Mouse (Mus musculus) midbrain, embryonic 11.5 days (tissue): Measurements from ENCODE around the gene Atp8b4. TPM values are rescaled to one million over a fixed set of nuclear protein-coding genes. Genes with fewer than 3 reads are reported as not detected.

Experiments
- ATAC-seq: fragments of 200-750 bp; cut with Nextera tagmentation; 2 replicates; pipeline ENCODE4 v1.8.0; 2017; ENCODE audit warnings: moderate TSS enrichment, moderate library complexity; ENCODE audit not compliant: low FRiP score
- DNase-seq: peaks from one replicate; pipeline ENCODE4 v3.0.0; 2015; ENCODE audit warnings: low spot score; ENCODE audit errors: missing footprints
- H3K27ac ChIP-seq: fragments of 300-500 bp; sonication (generic); 2 replicates; pipeline ENCODE4 v1.5.1; 2014; ENCODE audit warnings: low read depth, low read length
- H3K27me3 ChIP-seq: fragments of 300-500 bp; sonication (generic); 2 replicates; pipeline ENCODE4 v1.6.1; 2014; ENCODE audit warnings: mild to moderate bottlenecking, low read length, moderate library complexity, mixed read lengths; ENCODE audit not compliant: control insufficient read depth, insufficient read depth
- H3K36me3 ChIP-seq: fragments of 300-500 bp; sonication (generic); 2 replicates; pipeline ENCODE4 v1.6.1; 2014; ENCODE audit warnings: mild to moderate bottlenecking, low read length, moderate library complexity, mixed read lengths; ENCODE audit not compliant: control insufficient read depth, insufficient read depth
- H3K4me1 ChIP-seq: fragments of 300-500 bp; sonication (generic); 2 replicates; pipeline ENCODE4 v1.6.1; 2014; ENCODE audit warnings: low read length; ENCODE audit not compliant: control insufficient read depth, insufficient read depth
- H3K4me2 ChIP-seq: fragments of 300-500 bp; sonication (generic); 2 replicates; pipeline ENCODE4 v1.6.1; 2014; ENCODE audit warnings: mild to moderate bottlenecking, moderate library complexity
- H3K4me3 ChIP-seq: fragments of 300-500 bp; sonication (generic); 2 replicates; pipeline ENCODE4 v1.5.1; 2014; ENCODE audit warnings: low read depth, low read length
- H3K9ac ChIP-seq: fragments of 300-500 bp; sonication (generic); 2 replicates; pipeline ENCODE4 v1.6.1; 2014; ENCODE audit warnings: low read length
- H3K9me3 ChIP-seq: fragments of 300-500 bp; sonication (generic); 2 replicates; pipeline ENCODE4 v1.6.1; 2016; ENCODE audit warnings: low read length; ENCODE audit not compliant: control insufficient read depth
- WGBS: fragments of 180-500 bp; shearing (Covaris S2); extraction: QIAGEN DNeasy Blood & Tissue Kit; methylation state at CpG from one replicate; pipeline ENCODE4 v1.1.7; 2014; 5-methylcytosine and 5-hydroxymethylcytosine counted together
- polyA plus RNA-seq: library from polyadenylated mRNA; unstranded; fragments of >200 nt; fragmentation: Nextera tagmentation; extraction: Ambion mirVana; gene quantifications from 2 replicates; pipeline ENCODE4 v1.2.1, GENCODE M21; 2014

Gene Atp8b4
- polyA plus RNA-seq, 1 experiment from 2014 or later = 0.07 TPM

GRCm38 (mm10) chr2:126505156-126505555 lies 4.7 kb upstream of the Atp8b4 start:
- DNase-seq (no peak), ATAC-seq (no peak)
- Histone ChIP-seq H3K27me3 (no peaks in the 10 kb centered on the region), H3K27ac (no peak overlapping the region), H3K4me1 (no peaks in the 10 kb centered on the region), H3K4me3 (no peak overlapping the region), H3K9me3 (no peaks in the 10 kb centered on the region), H3K4me2 (no peak overlapping the region), H3K36me3 (no peaks in the 10 kb centered on the region), H3K9ac (no peak overlapping the region)
- WGBS = 78% methylated on average over 1 of the region's 1 CpGs

DNA sequence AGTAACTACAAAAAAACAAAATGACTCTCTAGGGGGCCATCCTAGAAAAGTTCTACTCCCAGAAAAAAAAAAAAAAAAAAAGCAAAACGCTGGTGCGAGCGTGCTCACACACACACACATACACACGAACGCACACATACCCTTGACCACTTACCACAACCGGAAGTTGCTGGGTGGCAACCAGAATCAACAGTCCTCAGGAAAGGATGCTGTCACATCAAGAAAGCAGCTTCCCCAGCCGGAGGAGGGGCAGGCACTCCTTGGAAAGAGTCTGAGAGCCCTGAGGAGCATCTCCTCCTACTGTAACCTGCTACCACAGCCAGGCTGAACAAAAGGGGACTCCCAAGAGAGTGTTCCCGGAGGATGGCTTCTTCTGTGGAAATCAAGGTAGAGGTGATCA lies 744 bp downstream of the Atp8b4 start:
- no peaks in the 10 kb centered on the region for H3K27me3 ChIP-seq
- H3K4me1 ChIP-seq = no peaks in the 10 kb centered on the region
- no peak overlapping the region for H3K9ac ChIP-seq
- 83% methylated on average over 8 of the region's 8 CpGs for WGBS
- H3K27ac ChIP-seq = no peak overlapping the region
- ATAC-seq (no peak), DNase-seq (no peak)
- no peak overlapping the region for H3K4me3 ChIP-seq
- H3K36me3 ChIP-seq = no peaks in the 10 kb centered on the region
- H3K4me2 ChIP-seq = no peak overlapping the region
- no peaks in the 10 kb centered on the region for H3K9me3 ChIP-seq

DNA sequence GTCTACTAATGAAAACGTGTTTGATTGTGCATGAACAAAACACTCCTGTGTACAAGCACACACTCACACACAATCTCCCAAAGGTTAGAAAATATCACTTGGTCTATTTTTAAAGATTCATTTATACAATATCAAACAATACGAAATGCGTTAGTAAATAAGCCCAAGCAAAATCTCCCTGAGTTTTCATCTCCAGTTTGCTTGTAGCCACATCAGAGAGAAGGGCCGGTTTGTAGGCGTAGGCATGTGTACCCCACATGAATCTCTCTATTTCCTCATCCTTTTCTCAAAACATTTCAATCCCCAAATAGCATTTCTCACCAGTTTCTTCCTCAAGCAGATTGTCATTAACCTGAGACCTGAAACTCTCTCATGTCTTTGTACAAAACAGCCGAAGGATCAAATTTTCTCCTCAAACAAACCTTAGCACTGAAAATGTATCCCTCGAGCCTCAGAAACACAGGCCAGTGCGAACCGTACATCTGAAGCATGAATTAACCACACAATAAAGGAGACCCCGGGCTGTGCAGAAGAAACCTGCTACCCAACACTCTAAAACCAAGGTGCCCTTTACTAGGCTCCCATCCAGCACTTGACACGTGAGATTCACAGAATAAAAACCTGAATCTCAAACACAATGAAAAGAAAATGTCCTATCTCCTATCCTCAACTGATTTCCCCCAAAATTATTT lies 1.6 kb downstream of the Atp8b4 start:
- no peaks in the 10 kb centered on the region for H3K9me3 ChIP-seq
- H3K27ac ChIP-seq = no peak overlapping the region
- H3K4me2 ChIP-seq = no peak overlapping the region
- no peaks in the 10 kb centered on the region for H3K4me1 ChIP-seq
- no peak overlapping the region for H3K4me3 ChIP-seq
- DNase-seq (no peak), ATAC-seq (no peak)
- no peak overlapping the region for H3K9ac ChIP-seq
- H3K27me3 ChIP-seq = no peaks in the 10 kb centered on the region
- no peaks in the 10 kb centered on the region for H3K36me3 ChIP-seq
- WGBS = 91% methylated on average over 11 of the region's 11 CpGs

GRCm38 (mm10) chr2:126496838-126497237 lies 3.6 kb downstream of the Atp8b4 start:
- 83% methylated on average over 9 of the region's 9 CpGs for WGBS
- no peak overlapping the region for H3K9ac ChIP-seq
- ATAC-seq = no peak
- H3K4me1 ChIP-seq = no peaks in the 10 kb centered on the region
- no peaks in the 10 kb centered on the region for H3K27me3 ChIP-seq
- H3K27ac ChIP-seq = no peak overlapping the region
- H3K4me3 ChIP-seq = no peak overlapping the region
- no peak overlapping the region for H3K4me2 ChIP-seq
- H3K9me3 ChIP-seq = no peaks in the 10 kb centered on the region
- H3K36me3 ChIP-seq = no peaks in the 10 kb centered on the region
- DNase-seq = no peak

- no peaks in the 10 kb centered on the region for H3K4me1 ChIP-seq
- 89% methylated on average over 14 of the region's 14 CpGs for WGBS
- H3K9me3 ChIP-seq = no peaks in the 10 kb centered on the region
- H3K36me3 ChIP-seq = no peaks in the 10 kb centered on the region
- ATAC-seq (no peak), DNase-seq (no peak)
- no peak overlapping the region for H3K9ac ChIP-seq
- no peak overlapping the region for H3K27ac ChIP-seq
- no peaks in the 10 kb centered on the region for H3K27me3 ChIP-seq
- H3K4me3 ChIP-seq = no peak overlapping the region
- no peak overlapping the region for H3K4me2 ChIP-seq
Observed at GRCm38 (mm10) chr2:126495832-126496695, 4.4 kb downstream of the Atp8b4 start.

GRCm38 (mm10) chr2:126495230-126495629 lies 5.2 kb downstream of the Atp8b4 start:
- ATAC-seq (no peak), DNase-seq (no peak)
- Histone ChIP-seq H3K27ac (no peak overlapping the region), H3K4me3 (no peak overlapping the region), H3K27me3 (no peaks in the 10 kb centered on the region), H3K4me1 (no peaks in the 10 kb centered on the region), H3K9me3 (no peaks in the 10 kb centered on the region), H3K4me2 (no peak overlapping the region), H3K36me3 (no peaks in the 10 kb centered on the region), H3K9ac (no peak overlapping the region)
- 79% methylated on average over 7 of the region's 7 CpGs for WGBS

DNA sequence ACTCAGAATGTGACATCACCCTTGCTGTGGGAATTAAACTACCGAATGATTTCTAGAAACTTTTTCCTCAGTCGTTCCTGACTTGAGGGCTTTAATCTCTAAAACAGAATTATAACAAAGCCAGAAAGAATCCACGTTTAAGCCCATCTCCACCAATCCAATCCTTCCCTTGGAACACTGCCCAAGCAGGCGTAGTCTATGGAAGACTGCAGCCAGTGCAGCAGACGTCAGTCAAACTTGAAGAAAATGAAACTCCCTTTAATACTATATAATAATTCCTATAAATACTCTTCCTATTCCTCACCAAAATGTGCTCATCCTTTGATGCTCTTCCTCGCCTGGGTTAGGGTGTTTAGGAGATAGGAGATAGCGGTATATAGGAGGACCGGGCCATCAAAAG lies 7.2 kb downstream of the Atp8b4 start:
- Histone ChIP-seq H3K36me3 (no peaks in the 10 kb centered on the region), H3K4me3 (no peak overlapping the region), H3K27me3 (no peaks in the 10 kb centered on the region), H3K4me2 (no peak overlapping the region), H3K9me3 (no peaks in the 10 kb centered on the region), H3K27ac (no peak overlapping the region), H3K9ac (no peak overlapping the region), H3K4me1 (no peaks in the 10 kb centered on the region)
- DNase-seq (no peak), ATAC-seq (no peak)
- WGBS = 87% methylated on average over 8 of the region's 8 CpGs

- Histone ChIP-seq H3K4me2 (no peak overlapping the region), H3K36me3 (no peaks in the 10 kb centered on the region), H3K27ac (no peak overlapping the region), H3K9ac (no peak overlapping the region), H3K4me1 (no peaks in the 10 kb centered on the region), H3K27me3 (no peaks in the 10 kb centered on the region), H3K9me3 (no peaks in the 10 kb centered on the region), H3K4me3 (no peak overlapping the region)
- ATAC-seq = no peak
- 68% methylated on average over 5 of the region's 5 CpGs for WGBS
- DNase-seq = no peak
Observed at GRCm38 (mm10) chr2:126492713-126493112, 7.8 kb downstream of the Atp8b4 start.

GRCm38 (mm10) chr2:126491446-126491845 lies 9.0 kb downstream of the Atp8b4 start:
- Histone ChIP-seq H3K9ac (no peak overlapping the region), H3K4me3 (no peak overlapping the region), H3K36me3 (no peaks in the 10 kb centered on the region), H3K4me2 (no peak overlapping the region), H3K27me3 (no peaks in the 10 kb centered on the region), H3K4me1 (no peaks in the 10 kb centered on the region), H3K27ac (no peak overlapping the region), H3K9me3 (no peaks in the 10 kb centered on the region)
- WGBS = 83% methylated on average over 4 of the region's 4 CpGs
- ATAC-seq (no peak), DNase-seq (no peak)
